Mouse (Mus musculus) bone marrow macrophage, adult 2 months (primary cell): Measurements from ENCODE around the gene Ubash3b.

Experiments
- CTCF ChIP-seq: IDR thresholded peaks from 2 replicates; pipeline ENCODE4 v1.5.1; 2012; ENCODE audit warnings: low read depth, mild to moderate bottlenecking, low read length, moderate library complexity
- POLR2A ChIP-seq: IDR thresholded peaks from 2 replicates; pipeline ENCODE4 v1.6.1; 2012; ENCODE audit warnings: mild to moderate bottlenecking, low read depth, low read length, borderline replicate concordance

- TF ChIP-seq CTCF (no peak), POLR2A (no peak)
Measured at GRCm38 (mm10) chr9:41136273-41136672, 25.2 kb downstream of the Ubash3b start.
